Mouse (Mus musculus) stomach, postnatal 0 days (tissue): ENCODE results near the gene Frmd4b. TPM values are rescaled to one million over a fixed set of nuclear protein-coding genes. Genes with fewer than 3 reads are reported as not detected.

Source experiments
- ATAC-seq: fragments of 200-750 bp; cut with Nextera tagmentation; 2 replicates; pipeline ENCODE4 v1.8.0; 2017; ENCODE audit not compliant: low FRiP score, low TSS enrichment
- DNase-seq: peaks from one replicate; pipeline ENCODE4 v3.0.0-alpha.2; 2016; ENCODE audit warnings: low spot score
- H3K27ac ChIP-seq: fragments of 300-500 bp; sonication (generic); replicated peaks from 2 replicates; pipeline ENCODE4 v1.5.1; 2014; ENCODE audit warnings: mild to moderate bottlenecking, control low read depth
- H3K27me3 ChIP-seq: fragments of 300-500 bp; sonication (generic); 2 replicates; pipeline ENCODE4 v1.6.1; 2014; ENCODE audit warnings: low read length; ENCODE audit not compliant: control insufficient read depth, insufficient read depth
- H3K36me3 ChIP-seq: fragments of 300-500 bp; sonication (generic); 2 replicates; pipeline ENCODE4 v1.6.1; 2014; ENCODE audit warnings: low read length, mixed read lengths; ENCODE audit not compliant: control insufficient read depth, insufficient read depth
- H3K4me1 ChIP-seq: fragments of 300-500 bp; sonication (generic); replicated peaks from 2 replicates; pipeline ENCODE4 v1.6.1; 2014; ENCODE audit warnings: antibody characterized with exemption; ENCODE audit not compliant: control insufficient read depth, insufficient read depth
- H3K4me2 ChIP-seq: fragments of 300-500 bp; sonication (generic); replicated peaks from 2 replicates; pipeline ENCODE4 v1.6.1; 2014; ENCODE audit warnings: low read depth, mild to moderate bottlenecking, control low read depth, moderate library complexity
- H3K4me3 ChIP-seq: fragments of 300-500 bp; sonication (generic); 2 replicates; pipeline ENCODE4 v1.5.1; 2014; ENCODE audit warnings: low read depth, low read length, control low read depth
- H3K9ac ChIP-seq: fragments of 300-500 bp; sonication (generic); 2 replicates; pipeline ENCODE4 v1.6.1; 2014; ENCODE audit warnings: mild to moderate bottlenecking, low read length, control low read depth, mixed read lengths
- H3K9me3 ChIP-seq: fragments of 300-500 bp; sonication (generic); 2 replicates; pipeline ENCODE4 v1.6.1; 2016; ENCODE audit warnings: low read length; ENCODE audit not compliant: control insufficient read depth
- CTCF ChIP-seq: IDR thresholded peaks from 2 replicates; pipeline ENCODE4 v1.5.1; 2016; ENCODE audit warnings: antibody characterized with exemption, low read depth, mild to moderate bottlenecking, moderate library complexity
- EP300 ChIP-seq: optimal IDR thresholded peaks from 2 replicates; pipeline ENCODE3; 2016; ENCODE audit warnings: antibody characterized with exemption
- WGBS: fragments of 180-500 bp; shearing (Covaris S2); extraction: QIAGEN DNeasy Blood & Tissue Kit; methylation state at CpG from one replicate; pipeline ENCODE4 v1.1.7; 2014; 5-methylcytosine and 5-hydroxymethylcytosine counted together
- polyA plus RNA-seq: library from polyadenylated mRNA; unstranded; fragments of >200 nt; fragmentation: Nextera tagmentation; extraction: Ambion mirVana; gene quantifications from 2 replicates; pipeline ENCODE4 v1.2.1, GENCODE M21; 2015

Frmd4b gene
- polyA plus RNA-seq, 1 experiment from 2014 or later: 11.2 TPM

GRCm38 (mm10) chr6:97622236-97622635 is 4.9 kb upstream of the Frmd4b start:
- Histone ChIP-seq H3K27ac (no peak overlapping the region), H3K27me3 (no peaks in the 10 kb centered on the region), H3K9me3 (no peaks in the 10 kb centered on the region), H3K4me3 (no peak overlapping the region), H3K4me2 (no peak overlapping the region), H3K4me1 (no peaks in the 10 kb centered on the region), H3K9ac (no peak overlapping the region), H3K36me3 (no peaks in the 10 kb centered on the region)
- DNase-seq (no peak), ATAC-seq (no peak)
- no peak for TF ChIP-seq CTCF
- TF ChIP-seq EP300: no peak
- WGBS: 50% methylated on average over 5 of the region's 5 CpGs

- Histone ChIP-seq H3K4me1 (peaks cover 2% of the 10 kb centered on the region; the same call in 1 of the 2 replicates), H3K27ac (no peak overlapping the region), H3K36me3 (no peaks in the 10 kb centered on the region), H3K27me3 (no peaks in the 10 kb centered on the region), H3K9ac (peak overlapping the region; percentile 63; the same call in 1 of the 2 replicates), H3K4me2 (peak overlapping the region; percentile 67), H3K4me3 (peak overlapping the region; percentile 61), H3K9me3 (no peaks in the 10 kb centered on the region)
- DNase-seq (no peak), ATAC-seq (no peak)
- WGBS: 25% methylated on average over 7 of the region's 7 CpGs
- TF ChIP-seq CTCF: no peak
These were observed 433 bp upstream of the Frmd4b start for GRCm38 (mm10) chr6:97617774-97618173.

- peak; percentile 58 for DNase-seq
- Histone ChIP-seq H3K4me2 (peak overlapping the region; percentile 67), H3K9ac (peak overlapping the region; percentile 63), H3K27ac (peak overlapping the region; percentile 49), H3K27me3 (no peaks in the 10 kb centered on the region), H3K36me3 (no peaks in the 10 kb centered on the region), H3K4me3 (peak overlapping the region; percentile 61), H3K9me3 (no peaks in the 10 kb centered on the region), H3K4me1 (peaks cover 2% of the 10 kb centered on the region; the same call in 1 of the 2 replicates)
- TF ChIP-seq CTCF: no peak
- no peak for TF ChIP-seq EP300
- ATAC-seq: peak; percentile 75
- WGBS: under 1% methylated on average over 40 of the region's 40 CpGs
These were observed 579 bp downstream of the Frmd4b start for GRCm38 (mm10) chr6:97616658-97617265.

- peak; percentile 34; the same call in 1 of the 2 replicates for ATAC-seq
These were observed 1.4 kb downstream of the Frmd4b start for GRCm38 (mm10) chr6:97615901-97616461.

GRCm38 (mm10) chr6:97614179-97614578 is 3.2 kb downstream of the Frmd4b start:
- H3K9me3 ChIP-seq: no peaks in the 10 kb centered on the region
- DNase-seq (no peak), ATAC-seq (no peak)
- H3K4me3 ChIP-seq: no peak overlapping the region
- peaks cover 2% of the 10 kb centered on the region; the same call in 1 of the 2 replicates for H3K4me1 ChIP-seq
- no peaks in the 10 kb centered on the region for H3K36me3 ChIP-seq
- no peak overlapping the region for H3K4me2 ChIP-seq
- TF ChIP-seq CTCF (no peak), EP300 (no peak)
- no peaks in the 10 kb centered on the region for H3K27me3 ChIP-seq
- no peak overlapping the region for H3K9ac ChIP-seq
- no peak overlapping the region for H3K27ac ChIP-seq

More at GRCm38 (mm10) chr6:97615901-97616461, 1.4 kb downstream of the Frmd4b start:
- no peak for TF ChIP-seq EP300
- TF ChIP-seq CTCF: no peak
- Histone ChIP-seq H3K36me3 (no peaks in the 10 kb centered on the region), H3K9me3 (no peaks in the 10 kb centered on the region), H3K4me1 (peaks cover 2% of the 10 kb centered on the region; the same call in 1 of the 2 replicates), H3K4me3 (peak overlapping the region; percentile 61), H3K27me3 (no peaks in the 10 kb centered on the region), H3K4me2 (peak overlapping the region; percentile 67), H3K9ac (no peak overlapping the region), H3K27ac (0 out of 2 replicates have a peak overlapping the region, but pooled peaks have one; percentile 45)
- WGBS: 7% methylated on average over 16 of the region's 16 CpGs
- peak; percentile 16 for DNase-seq

- H3K4me1 ChIP-seq: peaks cover 2% of the 10 kb centered on the region; the same call in 1 of the 2 replicates
- H3K9ac ChIP-seq: no peak overlapping the region
- WGBS: 86% methylated on average over 5 of the region's 5 CpGs
- H3K27me3 ChIP-seq: no peaks in the 10 kb centered on the region
- H3K4me2 ChIP-seq: no peak overlapping the region
- no peak for TF ChIP-seq EP300
- TF ChIP-seq CTCF: no peak
- H3K4me3 ChIP-seq: no peak overlapping the region
- ATAC-seq (no peak), DNase-seq (no peak)
- H3K27ac ChIP-seq: no peak overlapping the region
- no peaks in the 10 kb centered on the region for H3K36me3 ChIP-seq
- no peaks in the 10 kb centered on the region for H3K9me3 ChIP-seq
These were observed 4.5 kb downstream of the Frmd4b start for GRCm38 (mm10) chr6:97612861-97613260.
